Mouse (Mus musculus): Measurements from ENCODE around the gene Cux2.

- TF ChIP-seq POLR2A (IDR thresholded peaks at IDR 0.05; ENCODE audit: borderline replicate concordance, control insufficient read depth, low read depth, low read length) (no peak), CTCF (IDR thresholded peaks at IDR 0.05; ENCODE audit: control insufficient read depth, insufficient read depth, low read length) (no peak)
These were observed 21.3 kb upstream of the Cux2 start for GRCm38 (mm10) chr5:122070963-122071800.
